Mouse (Mus musculus): ENCODE data around the gene Armc10.
"Not testable (repeated sequence)": the region's sequence is repeated elsewhere in the genome, so short reads cannot be mapped to it uniquely, and the experiment has no call there.

The Armc10 gene

DNA sequence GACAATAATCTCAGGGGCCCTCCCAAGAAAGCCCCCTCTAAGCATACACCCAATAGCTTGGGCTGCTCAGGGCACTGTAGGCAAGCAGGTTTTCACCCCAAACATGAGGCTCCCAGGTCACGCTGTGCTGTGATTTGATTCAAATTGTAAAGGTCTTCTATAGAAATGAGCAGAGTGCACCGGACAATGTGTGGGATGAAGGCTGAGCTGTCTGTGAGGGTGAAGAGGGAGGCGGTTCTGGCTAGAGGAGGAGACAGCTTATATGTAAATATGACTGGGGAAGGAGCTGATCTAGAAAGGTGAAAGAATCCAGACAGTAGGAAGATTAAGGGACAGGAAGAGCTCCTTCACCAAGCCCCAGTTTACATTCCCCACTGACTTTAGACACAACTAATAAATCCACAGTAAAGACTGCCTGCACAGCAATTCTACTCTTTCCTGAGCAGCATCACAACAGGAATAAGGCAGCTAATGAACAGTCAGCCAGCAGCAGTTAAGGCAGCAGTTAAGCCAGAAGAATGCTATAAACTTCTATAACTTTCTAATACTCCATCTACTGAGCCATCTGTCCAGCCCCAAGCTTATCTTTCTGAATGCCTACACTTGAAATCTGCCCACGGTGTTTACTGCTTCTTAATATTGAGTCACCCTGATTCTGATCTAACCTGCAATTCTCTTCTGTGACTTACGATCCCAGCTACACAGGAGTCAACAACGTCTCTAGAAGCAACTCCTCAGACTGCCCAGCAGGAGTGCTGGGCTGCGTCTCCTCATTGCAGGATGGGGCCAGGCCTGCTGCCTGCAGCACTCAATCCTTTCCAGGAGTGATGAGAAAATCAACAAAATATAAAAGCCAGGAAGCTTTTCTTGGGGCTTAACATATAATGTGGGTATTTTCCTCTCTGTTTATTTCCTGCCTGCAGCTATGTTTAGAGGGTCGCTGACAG, 21.9 kb downstream of the Armc10 start:
- no peak for DNase-seq (ENCODE audit: low read depth, low spot score)

DNA sequence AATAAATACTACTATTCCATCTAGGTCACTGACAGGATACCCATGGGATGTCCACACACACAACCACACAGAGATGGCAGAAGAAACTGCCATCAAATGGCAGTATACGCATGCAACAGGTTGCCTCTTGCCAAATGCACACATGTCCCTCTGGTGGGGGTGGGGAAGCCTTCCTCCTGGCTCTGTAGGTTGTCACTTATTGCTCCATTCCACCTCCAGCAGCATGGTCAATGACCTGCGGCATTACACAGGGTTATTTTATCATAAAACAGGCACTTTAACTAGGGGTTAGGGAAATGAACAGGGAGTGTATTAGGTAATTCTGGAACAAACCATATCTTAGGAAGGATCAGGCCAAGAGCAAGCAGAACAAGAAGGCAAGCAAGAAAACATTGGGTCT, 23.7 kb downstream of the Armc10 start:
- DNase-seq (ENCODE audit: low read depth, low spot score): no peak

DNA sequence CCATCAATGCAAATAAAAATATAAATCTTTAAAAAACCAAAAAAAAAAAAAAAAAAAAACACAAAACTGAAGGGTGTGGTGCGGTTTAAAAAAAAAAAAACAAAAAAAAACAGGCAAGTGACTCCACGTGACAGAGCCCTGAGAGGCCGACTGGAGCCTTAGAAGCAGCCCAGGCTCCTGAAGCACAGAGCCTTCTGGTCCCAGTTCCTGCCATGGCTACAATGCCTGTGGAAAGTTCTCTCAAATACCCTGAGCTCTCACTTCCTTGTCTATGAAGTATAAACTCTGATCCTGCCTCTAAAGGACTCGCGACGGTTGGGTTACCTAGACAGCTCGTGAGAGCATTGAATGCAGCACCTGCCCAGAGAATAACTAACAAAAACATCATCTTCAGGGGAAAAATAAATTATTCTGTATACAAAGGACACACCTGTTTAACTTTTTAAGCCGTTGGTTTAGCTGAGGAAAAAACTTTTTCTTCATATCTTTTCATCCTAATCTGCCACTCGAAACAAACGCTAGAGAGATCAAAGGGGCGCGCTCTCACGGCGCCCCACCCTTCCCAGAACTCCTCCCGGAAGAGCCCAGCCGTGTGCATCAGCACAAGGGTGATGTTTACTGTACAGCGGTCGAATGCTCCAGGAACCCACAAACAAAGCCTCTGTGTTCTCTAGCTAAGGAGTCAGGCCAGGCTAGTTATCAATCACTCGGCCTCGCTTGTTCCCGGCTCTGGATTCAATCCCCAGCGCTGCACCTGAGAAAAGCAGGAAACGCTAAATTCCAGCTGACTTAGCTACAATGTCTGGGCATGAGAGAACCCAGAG, 27.4 kb downstream of the Armc10 start:
- DNase-seq (ENCODE audit: low read depth, low spot score): peak; percentile 49

DNA sequence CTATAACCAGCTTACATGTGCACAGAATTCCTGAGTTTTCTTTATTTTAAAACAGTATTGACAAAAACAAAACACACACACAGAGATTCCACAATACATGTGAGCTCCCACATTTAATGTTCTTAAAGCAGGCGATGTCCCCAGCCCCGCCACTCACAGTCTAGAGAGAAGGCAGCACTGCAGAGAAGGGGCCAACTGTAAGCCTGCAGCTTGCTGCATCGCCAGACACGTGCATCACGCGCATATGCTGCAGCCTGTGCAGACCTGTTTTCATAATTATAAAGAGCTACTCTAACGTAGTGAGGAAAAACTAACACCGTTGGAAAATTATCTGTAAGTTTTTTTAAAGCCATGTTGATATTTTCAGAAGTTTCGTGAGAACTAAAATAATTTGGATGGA, 28.1 kb downstream of the Armc10 start:
- no peak for DNase-seq (ENCODE audit: low read depth, low spot score)

DNA sequence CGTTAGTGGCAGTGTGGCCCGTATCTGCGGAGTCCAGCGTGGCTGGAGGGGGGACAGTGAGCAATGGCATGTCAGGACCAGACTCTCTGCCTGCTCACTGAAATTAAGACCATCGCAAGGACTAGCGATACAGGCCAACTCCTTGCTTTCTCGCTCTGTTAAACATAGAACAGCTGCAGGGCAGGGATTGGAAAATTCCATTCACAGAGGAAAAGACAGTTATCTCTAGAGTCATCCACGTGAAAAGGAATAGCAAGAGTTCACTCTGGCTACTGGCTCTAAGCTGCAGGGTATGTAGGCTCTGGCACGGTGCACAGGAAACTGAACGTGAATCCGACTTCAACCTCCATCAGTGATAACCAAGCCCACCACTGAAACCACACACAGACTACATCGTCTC, 29.4 kb downstream of the Armc10 start:
- no peak for DNase-seq (ENCODE audit: low read depth, low spot score)

DNA sequence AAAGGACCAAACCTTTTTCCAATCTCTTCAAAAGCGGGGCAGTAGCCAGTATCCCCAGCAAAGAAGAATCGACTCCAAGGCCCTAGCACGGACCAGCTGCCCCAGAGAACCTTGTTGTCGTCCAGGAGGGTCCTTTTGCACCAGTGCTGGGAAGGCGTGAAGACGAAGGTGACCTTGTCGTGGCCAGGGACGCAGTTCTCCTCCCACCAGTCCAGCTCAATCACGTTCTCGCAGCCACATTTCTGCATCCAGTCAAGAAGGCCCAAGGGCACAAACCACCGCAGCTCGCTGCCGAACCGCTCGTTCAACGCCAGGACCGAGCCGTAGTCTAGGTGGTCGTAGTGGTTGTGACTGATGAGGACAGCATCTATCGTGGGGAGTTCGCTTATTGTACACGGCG, 29.9 kb downstream of the Armc10 start:
- no peak for DNase-seq (ENCODE audit: low read depth, low spot score)

DNA sequence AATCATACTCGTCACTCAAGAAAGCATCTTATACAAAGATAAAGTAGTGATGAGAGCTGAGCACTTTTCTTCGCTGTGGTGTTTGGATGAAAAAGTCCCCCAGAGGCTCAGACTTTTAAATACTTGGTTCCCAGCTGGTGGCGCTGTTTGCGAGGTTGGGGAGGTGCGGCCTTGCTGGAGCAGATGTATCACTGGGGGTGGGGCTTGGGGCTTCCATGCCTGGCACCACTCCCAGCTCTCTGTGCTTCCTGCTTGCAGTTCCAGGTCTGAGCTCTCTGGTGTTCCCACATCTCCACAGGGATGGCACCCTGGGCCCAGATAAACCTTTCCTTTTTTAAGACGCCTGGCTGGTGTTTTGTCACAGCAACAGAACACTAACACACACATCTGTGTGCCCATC, 32.3 kb downstream of the Armc10 start:
- no peak for DNase-seq (ENCODE audit: low read depth, low spot score)

DNA sequence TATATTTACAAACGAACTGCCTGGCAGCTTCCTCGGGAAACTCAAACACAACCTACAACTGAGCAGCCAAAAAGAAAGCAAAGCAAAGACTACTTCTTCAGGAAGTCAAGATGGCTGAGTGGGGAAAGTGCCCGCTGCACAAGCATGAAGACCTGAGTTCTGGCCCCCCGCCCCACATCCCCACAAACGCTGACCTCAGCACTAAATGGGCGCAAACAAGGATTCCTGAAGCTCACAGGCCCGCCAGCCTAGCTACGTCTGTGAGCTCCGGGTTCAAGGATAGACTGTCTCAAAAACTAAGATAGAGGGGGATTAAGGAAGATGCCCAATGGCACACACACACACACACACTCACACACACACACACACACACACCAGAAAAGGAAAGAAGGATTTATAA, 32.8 kb downstream of the Armc10 start:
- DNase-seq (ENCODE audit: low read depth, low spot score): no peak

DNA sequence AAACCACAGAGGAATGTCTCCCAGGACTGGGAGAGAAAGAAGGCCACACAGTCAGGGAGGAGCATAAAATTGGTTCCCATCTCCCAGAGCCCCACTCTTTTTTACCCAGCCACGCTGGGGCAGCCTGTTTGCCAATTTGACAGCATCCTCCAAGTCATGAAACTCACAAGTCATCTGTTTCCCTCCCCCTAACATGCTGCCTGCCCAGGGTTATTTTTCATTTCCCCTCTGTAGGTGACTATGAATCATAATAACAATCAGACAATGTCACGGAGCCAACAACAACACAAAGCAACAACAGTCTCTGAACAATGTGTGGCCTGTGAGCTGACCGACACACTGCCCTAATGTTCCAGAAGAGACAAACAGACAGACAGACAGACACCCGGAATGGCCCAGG, 34.4 kb downstream of the Armc10 start:
- DNase-seq (ENCODE audit: low read depth, low spot score): peak; percentile 38

DNA sequence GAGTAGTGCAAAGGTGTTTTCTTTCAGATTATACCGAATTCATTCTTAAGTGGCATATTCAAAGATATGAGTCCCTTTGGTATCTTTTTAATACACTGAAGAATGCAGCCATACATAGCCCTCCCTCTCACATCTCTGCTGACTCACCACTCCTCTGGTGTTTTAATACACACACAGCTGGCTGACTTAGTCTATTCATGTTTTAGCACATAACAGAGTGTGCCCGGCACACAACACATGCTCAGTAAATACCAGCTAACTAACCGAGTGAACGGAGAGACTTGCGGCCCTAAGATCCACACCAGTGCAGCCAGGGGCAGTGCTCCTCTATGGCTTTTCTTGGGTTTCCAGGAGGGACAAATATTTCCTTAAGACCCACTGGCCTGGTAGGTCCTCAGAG, 35.3 kb downstream of the Armc10 start:
- DNase-seq (ENCODE audit: low read depth, low spot score): peak; percentile 79

DNA sequence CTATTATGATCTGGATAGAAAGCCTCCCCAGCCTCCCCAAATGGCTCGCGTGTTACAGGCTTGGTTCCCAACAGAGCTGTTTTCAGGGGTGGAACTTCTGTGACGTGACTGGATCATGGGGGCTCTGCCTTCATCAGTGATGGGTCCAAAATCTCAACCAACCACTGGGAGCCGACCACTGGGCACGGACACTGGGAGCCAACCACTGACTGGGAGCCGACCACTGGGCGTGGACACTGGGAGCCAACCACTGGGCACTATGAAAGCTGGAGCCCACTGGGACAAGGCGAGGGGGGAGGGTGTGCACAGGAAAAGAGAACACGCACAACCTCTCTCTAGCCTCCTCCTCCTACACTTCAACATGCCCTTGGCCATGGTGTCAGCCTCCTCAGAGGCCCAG, 38.2 kb downstream of the Armc10 start:
- no peak for DNase-seq (ENCODE audit: low read depth, low spot score)

DNA sequence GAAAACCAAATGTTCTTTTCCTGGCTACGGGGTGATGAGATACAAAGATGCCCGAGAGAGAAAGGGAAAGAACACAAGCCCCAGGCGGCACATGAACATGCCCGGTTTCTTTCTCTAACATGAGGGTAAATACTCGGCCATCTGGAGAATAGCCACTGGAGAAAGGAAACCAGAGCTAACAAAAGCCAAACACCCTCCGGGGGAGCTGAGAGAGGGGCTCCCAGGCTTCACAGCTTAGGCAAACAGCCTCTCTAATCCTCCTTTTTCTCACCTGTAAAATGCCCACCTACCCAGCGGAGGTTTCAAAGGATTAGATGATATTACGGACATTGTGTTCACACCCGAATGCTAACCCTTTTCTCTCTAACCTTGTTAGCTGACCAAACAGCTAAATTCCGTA, 39.4 kb downstream of the Armc10 start:
- DNase-seq (ENCODE audit: low read depth, low spot score): no peak

DNA sequence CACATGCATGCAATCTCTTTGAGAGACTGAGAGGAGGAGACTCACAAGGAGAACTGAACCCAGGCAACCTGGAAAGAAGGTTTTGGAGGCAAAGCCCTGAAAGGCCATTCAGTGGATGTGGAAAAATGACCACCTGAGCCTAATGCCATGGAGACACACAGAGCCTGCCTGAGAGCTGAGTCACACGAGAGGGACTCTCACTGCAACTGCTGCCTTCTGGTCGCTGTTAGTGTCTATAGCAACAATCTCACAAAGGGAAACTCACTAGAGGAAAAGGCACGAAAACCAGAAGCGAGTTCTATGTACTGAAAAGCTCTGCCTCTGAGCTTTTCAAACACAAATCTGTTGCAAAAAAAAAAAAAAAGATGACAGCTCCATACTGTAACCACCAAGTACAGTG, 41.4 kb downstream of the Armc10 start:
- DNase-seq (ENCODE audit: low read depth, low spot score): peak; percentile 70

DNA sequence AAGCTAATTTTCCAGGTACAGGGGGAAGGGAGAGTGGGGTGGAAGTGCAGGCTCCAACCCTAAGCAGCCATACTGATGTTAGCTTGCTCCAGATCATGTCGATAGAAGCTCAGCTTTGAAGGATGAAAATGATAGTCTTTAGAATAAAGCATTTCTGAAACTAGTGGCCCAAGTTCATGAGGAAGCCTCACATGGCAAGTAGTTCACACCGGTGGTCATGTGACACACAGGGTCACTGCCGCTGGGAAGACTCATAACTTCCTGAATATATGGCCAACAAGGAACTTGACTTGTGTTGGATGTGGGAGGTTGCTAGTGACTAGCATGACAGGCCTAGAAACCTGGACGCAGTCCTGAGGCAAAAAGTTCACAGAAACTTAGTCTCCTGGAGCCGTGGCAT, 46.6 kb downstream of the Armc10 start:
- DNase-seq (ENCODE audit: low read depth, low spot score): no peak

DNA sequence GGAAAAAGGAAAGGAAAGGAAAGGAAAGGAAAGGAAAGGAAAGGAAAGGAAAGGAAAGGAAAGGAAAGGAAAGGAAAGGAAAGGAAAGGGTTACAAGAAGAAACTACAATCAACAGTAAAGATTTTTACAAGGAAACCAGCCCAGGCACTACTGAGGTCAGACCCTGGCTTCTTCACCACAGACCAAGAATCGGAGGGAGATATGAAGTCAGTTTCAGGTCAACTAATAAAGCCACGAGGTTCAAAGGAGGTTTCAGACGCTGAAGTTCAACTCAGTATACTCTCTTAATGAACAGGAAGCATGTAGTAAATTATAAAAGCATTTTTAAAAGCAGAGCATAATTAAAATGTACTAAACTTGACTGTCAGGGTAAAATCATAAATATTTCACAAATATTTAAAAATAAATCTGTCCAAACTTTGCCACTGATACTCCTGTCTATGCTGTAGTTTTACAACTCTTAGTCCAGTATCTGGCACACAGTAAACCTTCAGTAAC, 47.8 kb downstream of the Armc10 start:
- no peak for DNase-seq (ENCODE audit: low read depth, low spot score)

DNA sequence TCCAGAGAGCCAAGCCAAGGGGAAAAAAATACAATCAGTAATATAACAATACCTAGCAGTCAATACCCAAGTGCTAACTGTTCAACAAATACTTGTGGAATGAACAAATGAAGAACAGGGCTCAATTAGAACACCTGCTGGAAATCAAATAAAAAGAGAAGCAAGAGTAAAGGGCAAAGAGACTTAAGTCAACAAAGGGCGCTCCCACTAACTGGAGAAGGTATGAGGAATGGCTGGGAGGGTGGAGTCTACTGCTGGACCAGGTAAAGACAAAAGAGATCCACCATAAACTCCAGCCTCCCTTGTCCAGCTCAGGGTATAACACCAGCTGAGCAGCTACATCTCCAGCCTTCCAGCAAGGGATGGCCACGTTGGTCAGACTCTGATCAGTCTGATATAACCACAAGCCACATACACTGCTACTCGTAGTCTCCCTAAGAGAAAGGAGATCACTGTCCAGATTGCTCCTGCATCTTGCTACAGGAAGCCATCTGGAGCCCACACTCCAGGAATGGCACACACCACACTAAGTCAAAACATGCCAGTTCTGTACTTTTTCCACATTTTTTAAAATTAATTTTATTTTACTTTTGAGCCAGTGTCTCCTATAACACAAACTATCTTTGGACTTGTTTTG, 49.4 kb downstream of the Armc10 start:
- DNase-seq (ENCODE audit: low read depth, low spot score): peak; percentile 58

DNA sequence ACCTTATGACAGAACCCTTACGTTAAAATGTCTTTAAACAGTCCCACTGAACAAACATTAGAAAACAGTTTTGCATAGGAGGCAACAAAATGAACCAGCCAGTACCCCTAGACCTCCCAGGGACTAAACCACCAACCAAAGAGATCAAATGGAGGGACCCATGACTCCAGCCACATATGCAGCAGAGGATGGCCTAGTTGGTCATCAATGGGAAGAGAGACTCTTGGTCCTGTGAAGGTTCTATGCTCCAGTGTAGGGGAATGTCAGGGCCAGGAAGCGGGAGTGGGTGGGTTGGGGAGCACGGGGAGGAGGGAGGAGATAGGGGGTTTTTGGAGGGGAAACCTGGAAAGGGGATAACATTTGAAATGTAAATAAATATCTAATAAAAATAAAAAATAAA, 53.9 kb downstream of the Armc10 start:
- not testable (repeated sequence) for DNase-seq (ENCODE audit: low read depth, low spot score)

DNA sequence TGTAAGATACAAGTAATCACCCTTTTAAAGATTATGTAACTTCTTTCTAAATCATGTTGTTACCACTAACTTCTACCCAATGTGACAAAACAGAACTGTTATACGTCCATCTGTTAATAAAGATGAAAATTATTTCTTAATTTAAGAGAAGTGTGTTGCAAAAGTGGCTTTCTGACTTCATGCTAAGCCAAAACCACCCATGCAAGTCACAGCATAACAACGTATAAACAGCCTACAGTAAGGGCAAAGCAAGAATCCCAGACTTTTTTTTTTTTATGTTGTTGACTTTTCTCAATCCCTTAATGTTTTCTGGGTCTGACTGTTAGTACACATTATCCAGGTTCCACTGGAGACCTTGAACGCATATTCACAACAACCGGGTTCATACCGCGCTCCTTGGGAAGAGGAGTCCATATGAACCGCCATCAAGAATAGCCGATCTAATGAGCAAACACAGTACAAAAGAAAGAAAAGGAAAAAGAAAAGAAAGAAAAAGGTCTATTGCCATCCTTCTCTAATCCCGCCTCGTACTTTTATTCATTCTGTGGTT, 54.7 kb downstream of the Armc10 start:
- no peak for DNase-seq (ENCODE audit: low read depth, low spot score)

DNA sequence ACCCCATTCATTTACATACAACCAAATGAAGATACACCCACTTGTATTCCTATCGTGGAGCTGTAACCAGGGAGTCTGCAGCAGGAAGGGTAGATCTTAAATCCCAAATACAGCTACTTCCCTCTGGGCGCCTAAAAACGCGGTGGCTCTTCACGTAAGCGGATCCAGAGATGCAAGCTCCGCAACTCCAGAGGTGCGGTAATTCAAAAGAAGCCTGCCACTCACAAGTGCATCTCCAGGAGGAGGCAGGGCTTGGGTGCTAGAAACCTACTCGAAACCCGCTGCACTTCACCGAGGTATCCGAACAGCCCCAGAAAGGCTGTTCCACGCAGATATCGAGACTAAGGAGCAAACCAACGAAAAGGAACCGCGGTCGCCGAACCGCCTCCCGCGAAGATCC, 55.3 kb downstream of the Armc10 start:
- no peak for DNase-seq (ENCODE audit: low read depth, low spot score)

DNA sequence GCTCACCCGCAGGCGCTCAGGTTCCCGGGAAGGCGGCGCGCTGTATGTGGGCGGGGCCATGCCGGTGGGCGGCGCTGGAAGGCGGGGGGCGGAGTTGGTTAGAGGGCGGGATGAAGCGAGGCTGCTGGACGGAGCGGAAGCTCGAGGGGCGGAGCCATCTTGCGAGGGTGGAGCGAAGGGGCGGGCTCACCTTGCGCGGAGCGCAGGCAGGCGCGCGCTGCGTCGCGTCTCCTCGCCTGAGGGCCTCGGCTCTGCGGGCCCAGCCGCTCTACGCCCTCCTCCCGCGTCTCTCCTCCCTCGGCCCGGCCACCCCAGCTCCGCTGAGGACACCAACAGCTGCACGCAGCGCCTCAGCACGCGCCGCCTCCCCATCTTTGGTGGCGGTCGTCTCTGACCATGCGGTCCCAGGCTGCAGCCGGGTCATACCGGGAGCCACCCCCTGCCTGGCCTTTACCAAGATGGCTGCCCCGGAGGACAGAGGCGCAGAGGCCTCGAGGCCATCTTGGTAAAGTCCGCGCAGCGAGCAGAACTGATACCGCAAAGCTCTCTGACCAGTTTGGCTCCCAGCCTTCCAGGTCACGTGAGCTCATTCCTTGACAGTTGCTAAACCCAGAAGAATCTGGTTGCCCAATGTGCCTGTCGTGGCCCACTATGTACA, 55.9 kb downstream of the Armc10 start, which contains the start of gene Napepld:
TSS of gene Napepld (minus strand) at position 46 of the 658 bp plus-strand sequence.
- peak; percentile 99 for DNase-seq (ENCODE audit: low read depth, low spot score)

DNA sequence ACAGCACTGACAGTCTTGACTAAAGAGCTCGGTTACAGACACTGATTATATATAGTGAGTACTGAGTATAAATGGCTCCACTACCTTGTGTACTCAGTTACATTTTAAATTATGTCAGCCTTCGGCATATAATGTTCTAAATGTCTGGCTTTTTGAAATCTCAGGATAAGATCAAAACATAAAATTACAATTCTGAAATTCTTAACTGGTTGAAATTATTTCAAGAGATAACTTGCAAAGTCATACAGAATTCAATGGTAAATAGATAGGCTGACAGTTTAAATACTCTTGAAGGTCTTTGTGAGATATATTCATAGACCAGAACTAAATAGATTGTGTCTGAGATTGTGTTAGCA, 56.4 kb downstream of the Armc10 start:
- no peak for DNase-seq (ENCODE audit: low read depth, low spot score)

All from brain, adult 2 months (tissue).